Mouse (Mus musculus) c-Kit-positive CD71-positive TER-119-negative erythroid progenitor cells, embryonic 14.5 days (primary cell): ENCODE results near the gene Acsl1.

ENCODE experiments used
- DNase-seq: peaks from one replicate; pipeline ENCODE4 v3.0.0-alpha.2; 2013; ENCODE audit warnings: low read depth

Acsl1 gene

GRCm38 (mm10) chr8:46508488-46509395 is 37.9 kb downstream of the Acsl1 start:
- DNase-seq = no peak

DNA sequence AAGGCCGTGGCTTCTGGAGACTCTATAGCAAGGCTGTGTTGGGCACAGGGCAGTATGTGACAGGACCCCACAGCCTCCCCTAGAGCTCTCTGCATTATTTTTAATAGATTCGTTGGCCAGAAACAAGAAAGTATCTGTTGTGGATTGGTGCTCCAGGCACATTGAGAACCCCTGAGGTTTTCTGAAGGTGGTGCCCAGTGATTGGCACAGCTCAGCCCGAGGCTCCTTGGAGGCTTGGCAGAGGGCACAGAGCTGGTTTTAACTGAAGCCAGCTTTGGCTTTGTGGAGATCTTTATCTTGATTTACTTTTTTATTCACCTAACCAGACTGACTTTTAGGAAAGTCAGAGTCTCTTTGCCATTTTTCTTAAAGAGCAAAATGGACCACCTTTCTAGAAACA is 38.6 kb downstream of the Acsl1 start:
- no peak for DNase-seq

- DNase-seq = no peak
Measured at GRCm38 (mm10) chr8:46511336-46511735, 40.5 kb downstream of the Acsl1 start.

GRCm38 (mm10) chr8:46512538-46512937 is 41.7 kb downstream of the Acsl1 start:
- DNase-seq = no peak

DNA sequence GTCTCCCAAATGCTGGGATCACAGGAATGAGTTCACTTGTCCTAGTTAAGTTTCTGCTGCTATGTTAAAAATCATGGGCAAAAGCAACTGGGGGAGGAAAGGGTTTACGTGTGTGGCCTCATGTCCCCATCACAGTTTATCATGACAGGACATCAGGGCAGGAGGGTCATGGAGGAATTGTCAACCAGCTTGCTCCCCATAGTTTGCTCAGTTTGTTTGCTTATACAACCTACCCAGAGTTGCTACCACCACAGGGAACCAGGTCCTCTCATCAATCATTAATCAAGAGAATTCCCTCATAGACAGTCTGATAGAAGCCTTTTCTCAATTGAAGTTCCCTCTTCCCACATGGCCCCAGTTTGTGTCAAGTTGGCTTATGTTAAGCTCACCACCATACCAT is 43.2 kb downstream of the Acsl1 start:
- DNase-seq = no peak

GRCm38 (mm10) chr8:46520667-46521066 is 49.8 kb downstream of the Acsl1 start:
- no peak for DNase-seq

- DNase-seq = no peak
Measured at GRCm38 (mm10) chr8:46526098-46526497, 55.3 kb downstream of the Acsl1 start.

DNA sequence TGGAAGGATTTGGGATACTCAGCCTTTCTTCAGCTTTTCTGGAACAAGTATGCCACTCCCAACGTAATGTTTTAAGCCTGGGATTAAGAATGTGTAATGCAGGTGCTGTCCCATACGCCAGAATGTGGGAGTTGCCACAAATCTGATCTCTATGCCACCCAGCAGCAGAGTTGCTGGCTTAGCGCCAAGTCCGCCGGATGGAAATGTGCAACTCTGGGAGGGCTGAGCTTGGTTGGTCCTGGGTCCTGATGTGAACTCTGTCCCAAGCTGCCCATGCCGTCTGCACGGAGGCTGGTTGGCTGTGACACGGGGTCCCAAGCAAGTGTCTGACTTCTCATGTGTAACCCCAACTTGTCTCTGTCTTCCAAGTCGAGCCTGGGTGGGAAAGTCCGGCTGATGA is 56.0 kb downstream of the Acsl1 start:
- no peak for DNase-seq

- no peak for DNase-seq
Measured at GRCm38 (mm10) chr8:46529508-46529907, 58.7 kb downstream of the Acsl1 start.

DNA sequence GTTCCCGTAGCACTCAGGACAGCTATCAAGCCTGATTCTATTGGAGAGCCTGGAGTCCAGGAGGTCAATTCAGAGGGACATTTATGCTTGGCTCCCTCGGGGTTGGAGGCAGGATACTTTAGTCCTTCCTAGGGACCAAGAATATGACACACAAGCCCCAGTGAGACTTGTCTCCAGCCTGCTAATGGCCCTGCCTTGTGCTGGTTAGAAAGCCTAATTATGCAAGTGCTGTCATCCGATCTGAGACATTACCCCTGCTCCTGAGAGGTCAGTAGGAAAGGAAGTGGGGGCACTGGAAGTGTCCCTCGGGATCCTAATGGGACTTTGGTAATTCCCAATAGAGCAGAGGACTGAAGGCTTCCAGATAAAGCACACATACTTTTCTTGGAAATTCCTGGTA is 59.7 kb downstream of the Acsl1 start:
- DNase-seq = no peak

DNA sequence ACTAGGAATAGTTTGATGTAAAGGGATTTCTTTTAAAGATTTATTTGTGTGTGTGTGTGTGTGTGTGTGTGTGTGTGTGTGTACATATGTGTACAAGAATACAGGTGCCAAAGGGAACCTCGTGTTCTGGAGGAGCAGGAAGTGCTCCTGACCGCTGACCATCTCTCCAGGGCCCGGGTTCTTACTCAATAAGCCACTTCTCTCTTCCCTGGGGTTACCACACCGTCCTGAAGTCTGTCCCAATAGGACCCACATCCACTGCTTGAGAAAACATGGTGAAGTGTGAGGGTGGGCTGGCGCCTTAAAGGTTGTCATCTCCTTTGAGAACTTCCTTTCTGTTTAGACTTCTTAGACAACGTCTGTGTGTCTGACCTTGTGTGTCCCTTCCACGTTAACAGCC is 63.1 kb downstream of the Acsl1 start:
- no peak for DNase-seq

DNA sequence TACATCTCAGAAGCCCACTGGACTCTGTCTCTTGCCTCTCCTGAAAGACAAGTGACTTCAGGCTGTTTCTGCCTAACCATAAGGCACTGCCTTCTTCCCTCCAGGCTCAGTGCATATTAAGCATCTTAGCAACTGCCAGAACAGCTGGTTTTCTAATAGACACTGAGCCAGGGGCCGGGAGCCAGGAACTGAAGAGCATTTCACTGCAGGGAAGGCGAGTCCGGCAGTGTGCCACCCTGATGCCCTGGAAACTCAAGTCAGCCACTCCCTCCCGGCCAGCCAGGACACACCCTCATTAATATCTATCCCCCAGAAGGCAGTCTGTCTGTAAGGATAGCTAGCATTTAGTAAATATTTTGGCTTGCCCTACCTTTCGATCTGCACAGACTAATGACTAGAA is 68.9 kb downstream of the Acsl1 start:
- peak; percentile 41 for DNase-seq

- DNase-seq = no peak
Measured at GRCm38 (mm10) chr8:46543191-46543590, 72.4 kb downstream of the Acsl1 start.

- no peak for DNase-seq
Measured at GRCm38 (mm10) chr8:46543662-46544061, 72.8 kb downstream of the Acsl1 start.

DNA sequence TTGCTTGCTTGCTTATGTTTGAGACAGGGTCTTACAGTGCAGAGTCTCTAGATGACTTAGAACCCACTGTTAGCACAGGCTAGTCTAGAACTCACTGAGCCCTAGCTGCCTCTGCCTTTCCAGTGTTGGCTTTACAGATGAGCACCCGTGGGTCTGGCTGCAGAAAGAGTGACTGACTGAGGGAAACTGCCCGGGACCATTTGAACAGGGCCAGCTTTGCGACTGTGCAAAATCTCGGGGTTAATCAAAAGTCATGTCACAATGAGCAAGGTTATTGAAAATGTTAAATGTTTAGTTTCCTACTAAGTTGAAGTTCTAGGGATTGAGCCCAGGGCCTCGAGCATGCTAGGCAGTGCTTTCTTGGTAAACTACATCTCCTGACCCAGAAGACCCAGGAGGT is 75.0 kb downstream of the Acsl1 start:
- no peak for DNase-seq

DNA sequence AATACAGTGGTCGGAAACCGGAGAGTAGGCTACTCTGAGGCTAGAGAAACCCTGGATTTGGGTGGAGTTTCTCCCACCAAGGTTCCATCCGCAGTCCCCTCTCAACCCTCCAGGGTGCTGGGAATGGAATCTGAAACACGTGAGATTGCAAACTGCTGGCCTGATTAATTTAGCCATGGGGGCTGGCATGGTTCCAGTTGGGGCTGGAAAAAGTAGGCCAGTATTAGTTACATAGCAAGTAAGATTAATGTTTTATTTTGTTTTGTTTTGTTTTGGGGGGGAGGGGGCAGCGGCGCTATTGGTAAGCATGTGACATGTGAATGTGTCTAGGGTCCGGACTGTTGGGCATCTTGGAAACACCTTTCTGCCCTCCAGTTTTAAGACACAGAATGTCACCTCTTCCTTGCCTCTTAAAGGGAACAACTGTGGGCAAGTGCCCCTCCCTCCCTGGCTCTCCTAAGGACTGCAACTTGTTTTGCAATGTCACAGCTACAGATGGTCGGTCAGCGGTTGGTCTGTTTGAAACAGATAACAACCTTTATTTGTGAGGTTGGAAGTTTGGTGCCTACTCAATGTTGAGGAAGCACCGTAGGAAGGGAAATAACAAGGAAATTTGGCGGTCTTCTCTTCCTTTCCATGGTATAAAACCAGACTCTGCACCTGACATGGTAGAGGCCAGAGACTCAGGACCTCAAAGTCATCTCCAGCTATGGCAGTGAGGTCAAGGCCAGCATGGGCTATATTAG is 75.8 kb downstream of the Acsl1 start:
- peak; percentile 77 for DNase-seq

DNA sequence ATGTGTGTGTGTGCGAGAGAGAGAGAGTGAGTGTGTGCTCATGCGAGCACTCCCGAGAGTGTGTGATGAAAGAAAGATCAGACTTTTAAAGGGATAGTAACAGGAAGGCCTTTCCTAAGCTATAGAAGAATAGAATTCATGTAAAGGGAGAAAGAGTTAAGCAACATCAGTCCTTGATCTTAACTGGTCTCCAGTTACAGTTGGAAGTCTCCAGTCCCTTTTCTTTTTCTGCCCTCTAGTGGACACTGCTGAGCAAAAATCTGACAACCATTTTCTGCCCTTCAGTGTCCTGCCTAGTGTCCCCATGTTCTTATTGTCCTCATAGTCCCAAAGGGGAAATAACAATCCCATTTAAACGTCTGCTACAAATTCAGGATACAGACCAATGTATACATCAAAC is 76.4 kb downstream of the Acsl1 start:
- DNase-seq = peak; percentile 83

DNA sequence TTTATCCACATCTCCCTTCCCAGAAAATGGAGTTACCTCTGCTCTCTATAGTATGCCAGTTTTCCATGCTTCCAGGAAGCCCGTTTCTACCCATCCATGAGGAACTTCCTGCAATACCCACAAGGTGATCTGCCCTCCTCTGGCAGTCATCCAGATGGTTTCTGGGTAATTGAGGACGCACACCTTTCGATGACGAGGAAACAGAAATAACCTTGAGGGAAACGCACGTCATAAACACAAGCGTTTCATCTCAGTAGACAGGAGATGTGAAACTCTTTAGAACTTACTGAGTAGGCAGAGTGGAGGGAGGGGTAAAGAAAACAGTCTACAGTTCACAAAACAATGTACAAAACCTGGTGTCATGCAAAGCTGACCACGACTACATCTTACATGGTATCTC is 79.2 kb downstream of the Acsl1 start:
- DNase-seq = no peak

- peak; percentile 65 for DNase-seq
Measured at GRCm38 (mm10) chr8:46551029-46551428, 80.2 kb downstream of the Acsl1 start.

DNA sequence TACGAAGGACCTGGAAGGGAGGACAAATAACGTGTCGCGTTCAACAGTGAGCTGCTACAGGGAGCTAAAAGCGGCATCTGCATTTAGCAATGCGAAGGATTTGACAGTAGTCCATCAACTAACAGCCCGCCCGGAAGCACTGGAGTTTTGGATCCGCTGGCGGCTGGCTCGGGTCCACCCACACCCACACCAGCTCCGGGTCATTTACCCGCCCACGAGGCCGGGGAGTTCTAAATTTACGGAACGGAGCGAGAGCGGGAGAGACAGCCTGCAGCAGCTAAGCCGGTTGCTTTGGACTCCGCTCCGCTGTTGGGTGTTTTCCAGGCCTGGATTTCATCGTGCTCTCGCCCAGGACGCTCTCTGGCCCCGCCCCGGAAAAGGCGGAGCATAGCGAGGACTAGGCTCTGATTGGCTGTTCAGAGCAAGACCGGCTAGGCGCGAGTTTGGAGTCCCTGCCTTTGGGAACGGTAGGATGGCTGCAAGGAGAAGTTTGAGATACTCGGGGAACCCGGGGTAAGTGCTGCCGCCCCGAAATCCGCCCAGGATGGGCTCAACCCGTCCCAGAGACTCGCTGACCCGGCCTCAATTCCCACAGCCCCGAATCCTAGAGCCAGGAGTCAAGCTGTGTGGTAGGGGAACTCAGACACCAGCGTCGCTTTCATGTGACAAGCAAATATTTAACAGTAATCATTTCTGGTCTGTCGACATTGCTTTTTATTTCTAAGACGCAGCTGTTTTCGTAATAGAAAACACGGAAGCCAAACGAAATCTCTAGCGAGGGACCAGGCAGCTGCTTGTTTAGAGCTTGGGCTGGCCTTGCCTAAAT is 81.0 kb downstream of the Acsl1 start, which contains the start of gene Cenpu:
TSS of gene Cenpu (plus strand) at position 414 of the 826 bp plus-strand sequence.
- DNase-seq = peak; percentile 100

- peak; percentile 39 for DNase-seq
Measured at GRCm38 (mm10) chr8:46552441-46552765, 81.6 kb downstream of the Acsl1 start.

DNA sequence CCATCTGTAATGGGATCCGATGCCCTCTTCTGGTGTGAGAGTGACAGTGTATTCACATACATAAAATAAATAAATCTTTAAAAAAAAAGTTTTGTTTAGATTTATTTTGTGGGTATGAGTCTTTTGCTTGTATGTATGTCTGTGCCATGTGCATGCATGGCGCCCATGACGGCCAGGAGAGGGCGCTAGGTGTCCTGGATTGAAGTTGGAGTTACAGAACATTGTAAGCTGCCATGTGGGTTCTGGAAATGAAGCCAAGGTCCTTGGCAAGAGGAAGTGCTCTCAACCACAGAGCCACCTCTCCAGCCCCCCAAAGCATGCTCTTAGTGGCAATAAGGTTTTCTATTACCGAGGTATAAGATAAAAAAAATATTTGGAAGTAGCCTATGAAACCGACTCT is 88.6 kb downstream of the Acsl1 start:
- DNase-seq = peak; percentile 57
